Mouse (Mus musculus) common myeloid progenitor, adult 5-6 weeks (primary cell): Measurements from ENCODE around the gene Terb1. TPM values are rescaled to one million over a fixed set of nuclear protein-coding genes. Genes with fewer than 3 reads are reported as not detected.
A peak's percentile ranks its signal among the peaks of the same experiment; 100 is the strongest.

Source experiments
- ATAC-seq: replicated peaks from 2 replicates; pipeline ENCODE4 v1.8.0; 2016; ENCODE audit warnings: low read depth, mild to moderate bottlenecking, moderate TSS enrichment, inconsistent platforms; ENCODE audit not compliant: poor library complexity, severe bottlenecking
- total RNA-seq: library from RNA; stranded (forward); fragments of 200-1000, 187-1606 nt; gene quantifications from 2 replicates; pipeline ENCODE4 v1.2.3, GENCODE M21; 2017

Terb1 gene
- total RNA-seq, 1 experiment from 2014 or later: not detected

- ATAC-seq: no peak
Measured at GRCm38 (mm10) chr8:104467463-104467862, 42.2 kb downstream of the Terb1 start.

- ATAC-seq: no peak
Measured at GRCm38 (mm10) chr8:104452177-104452576, 57.5 kb downstream of the Terb1 start.

GRCm38 (mm10) chr8:104448796-104449195, 60.9 kb downstream of the Terb1 start:
- ATAC-seq: no peak

GRCm38 (mm10) chr8:104446016-104446415, 63.7 kb downstream of the Terb1 start:
- no peak for ATAC-seq

- ATAC-seq: no peak
Measured at GRCm38 (mm10) chr8:104445248-104445647, 64.5 kb downstream of the Terb1 start.

GRCm38 (mm10) chr8:104443125-104443679, 66.5 kb downstream of the Terb1 start:
- ATAC-seq: no peak

GRCm38 (mm10) chr8:104442299-104443124, 67.2 kb downstream of the Terb1 start, which contains the start of gene Dync1li2:
Gene Dync1li2, minus strand, starts transcription at chr8:104443047.
- peak; percentile 92 for ATAC-seq

- ATAC-seq: no peak
Measured at GRCm38 (mm10) chr8:104441613-104442012, 68.1 kb downstream of the Terb1 start.

GRCm38 (mm10) chr8:104439461-104439860, 70.2 kb downstream of the Terb1 start:
- no peak for ATAC-seq

- ATAC-seq: no peak
Measured at GRCm38 (mm10) chr8:104437494-104438135, 72.1 kb downstream of the Terb1 start.

- ATAC-seq: no peak
Measured at GRCm38 (mm10) chr8:104436591-104436990, 73.1 kb downstream of the Terb1 start.

GRCm38 (mm10) chr8:104436038-104436437, 73.7 kb downstream of the Terb1 start:
- ATAC-seq: peak; percentile 93

- ATAC-seq: no peak
Measured at GRCm38 (mm10) chr8:104434826-104435354, 74.8 kb downstream of the Terb1 start.

- ATAC-seq: peak; percentile 31; the same call in 1 of the 2 replicates
Measured at GRCm38 (mm10) chr8:104434275-104434674, 75.4 kb downstream of the Terb1 start.

GRCm38 (mm10) chr8:104433191-104433842, 76.4 kb downstream of the Terb1 start:
- ATAC-seq: no peak

- no peak for ATAC-seq
Measured at GRCm38 (mm10) chr8:104432656-104433055, 77.1 kb downstream of the Terb1 start.

- no peak for ATAC-seq
Measured at GRCm38 (mm10) chr8:104430230-104430629, 79.5 kb downstream of the Terb1 start.

GRCm38 (mm10) chr8:104427703-104428102, 82.0 kb downstream of the Terb1 start:
- ATAC-seq: peak; percentile 48

GRCm38 (mm10) chr8:104422313-104422712, 87.4 kb downstream of the Terb1 start:
- peak; percentile 56 for ATAC-seq

GRCm38 (mm10) chr8:104416022-104416421, 93.7 kb downstream of the Terb1 start:
- no peak for ATAC-seq
